Mouse (Mus musculus): Measurements from ENCODE around the gene Amz1. TPM values are rescaled to one million over a fixed set of nuclear protein-coding genes. Genes with fewer than 3 reads are reported as not detected.

Gene Amz1
- polyA plus RNA-seq, 1 experiment from 2014 or later: 0.79 TPM

DNA sequence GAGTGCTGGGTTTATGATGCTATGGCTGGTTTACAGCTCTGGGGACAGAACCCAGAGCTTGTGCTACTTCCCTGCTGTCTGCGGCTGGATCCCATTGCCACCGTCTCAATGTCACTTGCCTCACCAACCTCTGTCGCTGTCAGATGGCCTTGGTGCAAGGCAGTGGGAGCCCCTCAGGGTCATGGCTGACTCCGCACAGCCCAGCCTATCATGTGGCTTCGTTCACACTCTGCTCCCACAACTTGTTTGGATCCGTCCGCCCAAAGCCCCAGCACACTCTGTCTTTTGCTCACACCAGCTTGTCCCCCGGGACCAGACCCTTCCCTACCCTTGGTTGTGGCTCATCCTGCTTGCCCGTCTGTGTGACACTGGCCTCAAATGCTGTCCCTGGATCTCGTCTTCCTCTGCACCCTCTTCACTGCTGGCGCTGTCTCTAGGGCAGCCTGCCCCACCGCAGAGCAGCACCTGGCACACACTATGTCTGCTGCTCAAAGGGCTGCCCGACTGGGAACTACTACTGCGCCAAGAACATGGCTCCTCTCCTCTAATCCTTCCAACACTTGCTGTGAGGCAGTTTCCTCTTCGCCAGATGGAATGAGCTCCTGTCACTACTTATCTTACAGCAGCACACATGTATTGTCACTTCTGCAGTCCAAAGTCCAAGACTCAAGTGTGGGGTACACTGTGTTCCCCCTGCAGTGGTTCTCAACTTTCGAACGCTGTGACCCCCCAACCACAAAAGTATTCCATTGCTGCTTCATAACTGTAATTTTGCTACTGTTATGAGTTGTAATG is 3.2 kb downstream of the Amz1 start:
- no peaks in the 10 kb centered on the region for H3K9me3 ChIP-seq (replicated peaks)
- WGBS: 79% methylated on average over 17 of the region's 17 CpGs
- H3K4me3 ChIP-seq (replicated peaks): no peak overlapping the region
- ATAC-seq (ENCODE audit: insufficient number of reproducible peaks, low FRiP score, low TSS enrichment, low read depth): no peak
- H3K9ac ChIP-seq: no peak overlapping the region
- no peaks in the 10 kb centered on the region for H3K4me1 ChIP-seq
- no peak overlapping the region for H3K27ac ChIP-seq (replicated peaks)
- H3K27me3 ChIP-seq: no peaks in the 10 kb centered on the region
- H3K36me3 ChIP-seq: no peaks in the 10 kb centered on the region
- H3K4me2 ChIP-seq (replicated peaks): no peak overlapping the region

DNA sequence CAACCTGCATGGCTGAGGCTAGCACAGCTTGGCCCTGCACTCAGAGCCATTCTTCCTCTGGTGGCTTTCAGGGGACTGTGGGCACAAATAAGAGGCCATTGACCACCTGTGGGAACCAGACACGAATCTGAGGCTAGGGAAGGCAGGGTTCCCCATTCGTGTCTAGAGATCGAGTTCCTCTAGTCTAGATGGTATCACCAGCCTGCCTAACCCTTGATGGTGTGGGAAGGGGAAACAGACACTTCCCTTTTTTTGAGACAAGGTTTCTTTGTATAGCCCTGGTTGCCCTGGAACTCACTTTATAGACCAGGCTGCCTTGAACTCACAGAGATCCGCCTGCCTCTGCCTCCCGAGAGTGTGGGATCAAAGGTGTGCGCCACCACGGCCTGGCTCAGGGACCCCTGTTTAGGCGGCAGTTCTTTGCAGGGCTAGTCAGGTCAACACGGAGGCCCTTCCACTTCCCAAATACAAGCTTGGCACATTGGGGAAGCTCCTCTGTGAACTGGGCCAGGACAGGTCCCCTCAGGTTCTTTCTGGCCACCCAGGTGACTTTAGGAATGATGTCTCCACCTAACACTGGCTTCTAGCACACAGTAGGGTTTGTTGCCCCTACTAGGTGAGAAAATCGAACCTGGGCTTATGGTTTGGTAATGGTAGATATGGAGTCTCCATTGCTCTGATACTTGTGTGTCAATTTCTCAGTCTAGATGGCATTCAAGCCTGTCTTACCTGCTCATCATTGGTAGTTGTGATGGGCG is 7.3 kb downstream of the Amz1 start:
- Histone ChIP-seq H3K27me3 (peaks cover 10% of the 10 kb centered on the region), H3K4me2 (replicated peaks) (no peak overlapping the region), H3K9ac (no peak overlapping the region), H3K4me3 (replicated peaks) (no peak overlapping the region), H3K27ac (replicated peaks) (no peak overlapping the region), H3K9me3 (replicated peaks) (no peaks in the 10 kb centered on the region), H3K4me1 (peaks cover 9% of the 10 kb centered on the region), H3K36me3 (no peaks in the 10 kb centered on the region)
- WGBS: 86% methylated on average over 11 of the region's 11 CpGs
- no peak for ATAC-seq (ENCODE audit: insufficient number of reproducible peaks, low FRiP score, low TSS enrichment, low read depth)

DNA sequence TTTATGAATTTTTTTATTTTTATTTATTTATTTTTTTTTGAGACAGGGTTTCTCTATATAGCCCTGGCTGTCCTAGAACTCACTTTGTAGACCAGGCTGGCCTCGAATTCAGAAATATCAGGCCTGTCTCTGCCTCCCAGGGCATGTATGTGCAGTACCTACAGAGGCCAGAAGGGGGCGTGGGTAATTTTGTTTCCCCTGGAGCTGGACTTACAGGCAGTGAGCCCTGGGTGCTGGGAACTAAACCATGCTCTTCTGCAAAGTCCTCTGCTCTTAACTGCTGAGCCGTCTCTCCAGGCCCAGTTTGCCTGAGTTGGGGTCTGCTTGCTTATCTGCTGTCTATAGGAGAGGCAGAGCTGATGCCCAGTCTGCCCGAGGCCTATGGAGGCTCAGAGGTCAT is 8.3 kb downstream of the Amz1 start:
- Histone ChIP-seq H3K9ac (no peak overlapping the region), H3K4me2 (replicated peaks) (no peak overlapping the region), H3K36me3 (no peaks in the 10 kb centered on the region), H3K27me3 (peaks cover 20% of the 10 kb centered on the region), H3K4me3 (replicated peaks) (no peak overlapping the region), H3K4me1 (peaks cover 9% of the 10 kb centered on the region), H3K27ac (replicated peaks) (no peak overlapping the region), H3K9me3 (replicated peaks) (no peaks in the 10 kb centered on the region)
- no peak for ATAC-seq (ENCODE audit: insufficient number of reproducible peaks, low FRiP score, low TSS enrichment, low read depth)
- WGBS: 64% methylated on average over 4 of the region's 4 CpGs

DNA sequence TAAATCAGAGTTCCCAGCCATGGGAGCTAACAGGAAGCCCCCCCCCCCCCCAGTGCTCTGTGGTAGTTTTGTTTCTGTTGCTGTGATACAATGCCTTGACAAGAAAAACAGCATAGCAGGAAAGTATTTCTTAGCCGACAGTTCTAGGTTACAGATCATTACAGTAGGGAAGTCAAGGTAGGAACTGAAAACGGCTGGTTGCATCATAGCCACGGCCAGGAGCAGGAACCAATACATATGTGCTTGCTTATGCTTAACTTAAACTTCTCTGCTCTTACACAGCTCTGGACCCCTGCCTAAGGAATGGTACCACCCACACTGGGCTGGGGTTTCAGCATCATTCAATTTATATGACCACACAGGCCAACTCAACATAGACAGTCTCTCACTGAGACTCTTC is 9.4 kb downstream of the Amz1 start:
- no peak for ATAC-seq (ENCODE audit: insufficient number of reproducible peaks, low FRiP score, low TSS enrichment, low read depth)
- Histone ChIP-seq H3K27me3 (peaks cover 21% of the 10 kb centered on the region), H3K4me2 (replicated peaks) (no peak overlapping the region), H3K36me3 (no peaks in the 10 kb centered on the region), H3K4me3 (replicated peaks) (no peak overlapping the region), H3K9me3 (replicated peaks) (no peaks in the 10 kb centered on the region), H3K9ac (no peak overlapping the region), H3K27ac (replicated peaks) (no peak overlapping the region), H3K4me1 (peaks cover 9% of the 10 kb centered on the region)
- 68% methylated on average over 3 of the region's 3 CpGs for WGBS

DNA sequence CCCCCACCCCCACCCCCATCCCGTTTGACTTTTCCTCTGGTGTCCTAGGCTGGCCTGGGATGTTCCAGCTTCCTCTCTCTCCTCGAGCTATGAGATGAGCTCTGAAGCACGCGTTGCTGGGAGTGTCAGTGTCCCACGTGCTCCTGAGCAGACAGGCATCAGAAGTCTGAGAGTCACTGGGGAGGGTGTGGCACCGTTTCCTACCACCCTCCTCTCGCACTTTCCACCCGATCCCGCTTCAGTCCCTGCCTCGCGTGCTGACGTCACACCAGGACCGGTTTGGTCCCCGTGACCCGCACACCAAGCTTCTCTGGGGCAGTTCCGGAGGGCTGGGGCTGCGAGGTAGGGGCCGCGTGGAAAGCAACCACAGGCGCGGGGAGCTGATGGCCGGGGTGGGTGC is 11.4 kb downstream of the Amz1 start:
- H3K4me1 ChIP-seq: peaks cover 9% of the 10 kb centered on the region
- H3K27me3 ChIP-seq: peaks cover 21% of the 10 kb centered on the region
- H3K4me3 ChIP-seq (replicated peaks): peak overlapping the region; percentile 39
- no peak for ATAC-seq (ENCODE audit: insufficient number of reproducible peaks, low FRiP score, low TSS enrichment, low read depth)
- WGBS: 1% methylated on average over 22 of the region's 22 CpGs
- peak overlapping the region; percentile 55 for H3K4me2 ChIP-seq (replicated peaks)
- no peaks in the 10 kb centered on the region for H3K36me3 ChIP-seq
- no peaks in the 10 kb centered on the region for H3K9me3 ChIP-seq (replicated peaks)
- no peak overlapping the region for H3K27ac ChIP-seq (replicated peaks)
- H3K9ac ChIP-seq: no peak overlapping the region

DNA sequence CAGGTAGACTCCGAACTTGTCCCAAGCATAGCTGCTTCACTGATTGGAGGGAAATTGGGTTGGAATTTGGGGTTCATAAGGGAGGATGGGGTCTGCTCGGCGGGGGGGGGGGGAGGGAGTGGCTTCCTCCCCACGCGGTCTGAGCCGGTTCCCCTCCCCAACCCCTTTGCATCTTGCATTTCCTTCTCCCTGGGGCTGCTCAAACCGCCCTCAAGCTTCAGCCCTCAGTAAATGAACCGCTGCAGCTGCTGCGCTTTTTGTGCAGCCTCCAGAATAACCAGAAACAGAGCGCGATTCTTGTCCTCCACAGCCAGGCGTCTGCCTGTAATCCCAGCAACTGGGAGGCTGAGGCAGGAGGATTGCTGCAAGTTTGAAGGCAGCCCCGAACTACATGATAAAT is 12.2 kb downstream of the Amz1 start:
- Histone ChIP-seq H3K4me1 (peaks cover 9% of the 10 kb centered on the region), H3K36me3 (no peaks in the 10 kb centered on the region), H3K4me3 (replicated peaks) (no peak overlapping the region; the same call in 1 of the 2 replicates), H3K4me2 (replicated peaks) (peak overlapping the region; percentile 55), H3K9ac (no peak overlapping the region), H3K27me3 (peaks cover 21% of the 10 kb centered on the region), H3K9me3 (replicated peaks) (no peaks in the 10 kb centered on the region), H3K27ac (replicated peaks) (no peak overlapping the region)
- no peak for ATAC-seq (ENCODE audit: insufficient number of reproducible peaks, low FRiP score, low TSS enrichment, low read depth)
- 11% methylated on average over 13 of the region's 13 CpGs for WGBS

DNA sequence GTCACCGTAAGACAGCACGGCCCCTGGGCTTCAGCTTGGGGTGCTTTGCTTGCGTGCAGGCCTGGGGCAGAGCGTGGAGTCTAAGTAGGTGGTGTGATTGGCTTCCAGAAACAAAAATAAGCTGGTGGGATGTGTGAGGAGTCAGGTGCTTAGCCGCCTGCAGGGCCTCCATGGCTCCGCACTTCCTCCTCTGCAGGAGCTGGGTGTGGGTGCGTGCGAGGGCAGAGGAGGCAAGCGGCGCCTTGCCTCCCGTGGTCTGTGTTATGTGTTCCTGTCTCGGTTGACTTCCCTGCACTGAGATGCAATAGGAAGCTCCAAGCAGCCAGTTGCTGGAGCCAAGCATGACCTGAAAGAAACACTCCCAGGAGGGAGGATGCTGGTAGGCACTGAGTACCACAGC is 15.9 kb downstream of the Amz1 start:
- Histone ChIP-seq H3K4me2 (replicated peaks) (no peak overlapping the region), H3K36me3 (no peaks in the 10 kb centered on the region), H3K9me3 (replicated peaks) (no peaks in the 10 kb centered on the region), H3K27ac (replicated peaks) (no peak overlapping the region), H3K4me3 (replicated peaks) (no peak overlapping the region), H3K4me1 (peaks cover 13% of the 10 kb centered on the region), H3K27me3 (peaks cover 21% of the 10 kb centered on the region), H3K9ac (no peak overlapping the region)
- WGBS: 68% methylated on average over 12 of the region's 12 CpGs
- no peak for ATAC-seq (ENCODE audit: insufficient number of reproducible peaks, low FRiP score, low TSS enrichment, low read depth)

DNA sequence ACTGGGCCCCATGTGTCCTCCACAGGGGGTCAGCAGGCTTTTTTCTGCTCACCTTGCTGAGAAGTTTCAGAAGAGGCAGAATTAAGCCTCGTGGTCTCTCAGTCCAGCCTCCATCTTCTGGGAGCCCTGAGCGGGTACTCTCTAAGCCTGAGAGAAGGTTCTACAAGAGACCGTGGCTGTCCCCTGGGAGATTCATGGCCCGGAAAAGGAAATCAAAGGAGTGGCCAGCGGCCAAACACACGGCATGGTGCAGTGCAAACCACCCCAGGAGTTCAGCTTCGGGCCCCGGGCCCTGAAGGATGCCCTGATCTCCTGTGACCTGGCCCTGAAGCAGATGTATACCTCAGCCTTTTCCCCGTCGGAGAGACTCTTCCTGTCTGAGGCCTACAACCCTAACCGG is 17.1 kb downstream of the Amz1 start:
- H3K4me1 ChIP-seq: peaks cover 4% of the 10 kb centered on the region
- WGBS: 65% methylated on average over 11 of the region's 11 CpGs
- no peaks in the 10 kb centered on the region for H3K9me3 ChIP-seq (replicated peaks)
- H3K27ac ChIP-seq (replicated peaks): no peak overlapping the region
- no peaks in the 10 kb centered on the region for H3K36me3 ChIP-seq
- H3K9ac ChIP-seq: no peak overlapping the region
- ATAC-seq (ENCODE audit: insufficient number of reproducible peaks, low FRiP score, low TSS enrichment, low read depth): no peak
- peaks cover 13% of the 10 kb centered on the region for H3K27me3 ChIP-seq
- no peak overlapping the region for H3K4me3 ChIP-seq (replicated peaks)
- no peak overlapping the region for H3K4me2 ChIP-seq (replicated peaks)

DNA sequence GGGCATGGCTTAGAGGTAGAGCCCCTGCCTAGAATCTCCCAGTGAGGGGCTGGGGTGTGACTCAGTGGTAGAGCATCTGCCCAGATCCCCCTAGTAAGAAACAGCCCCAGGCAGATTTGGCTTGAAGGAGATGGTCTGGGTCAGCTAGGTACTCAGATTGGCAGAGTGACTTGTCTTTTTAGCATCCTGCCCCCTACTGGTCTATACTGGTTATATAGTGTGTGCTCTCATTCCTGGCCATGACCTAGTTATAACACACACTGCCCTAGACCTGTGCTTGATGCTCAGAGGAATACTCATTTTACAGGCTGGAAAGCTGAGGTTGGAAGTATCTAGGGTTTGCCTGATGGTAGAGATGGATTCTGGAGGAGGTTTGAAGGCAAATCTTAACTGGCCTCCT is 17.9 kb downstream of the Amz1 start:
- no peak overlapping the region for H3K9ac ChIP-seq
- H3K4me3 ChIP-seq (replicated peaks): no peak overlapping the region
- peaks cover 5% of the 10 kb centered on the region for H3K27me3 ChIP-seq
- H3K9me3 ChIP-seq (replicated peaks): no peaks in the 10 kb centered on the region
- no peak overlapping the region for H3K27ac ChIP-seq (replicated peaks)
- ATAC-seq (ENCODE audit: insufficient number of reproducible peaks, low FRiP score, low TSS enrichment, low read depth): no peak
- H3K4me2 ChIP-seq (replicated peaks): no peak overlapping the region
- peaks cover 3% of the 10 kb centered on the region; the same call in 1 of the 2 replicates for H3K4me1 ChIP-seq
- H3K36me3 ChIP-seq: no peaks in the 10 kb centered on the region

DNA sequence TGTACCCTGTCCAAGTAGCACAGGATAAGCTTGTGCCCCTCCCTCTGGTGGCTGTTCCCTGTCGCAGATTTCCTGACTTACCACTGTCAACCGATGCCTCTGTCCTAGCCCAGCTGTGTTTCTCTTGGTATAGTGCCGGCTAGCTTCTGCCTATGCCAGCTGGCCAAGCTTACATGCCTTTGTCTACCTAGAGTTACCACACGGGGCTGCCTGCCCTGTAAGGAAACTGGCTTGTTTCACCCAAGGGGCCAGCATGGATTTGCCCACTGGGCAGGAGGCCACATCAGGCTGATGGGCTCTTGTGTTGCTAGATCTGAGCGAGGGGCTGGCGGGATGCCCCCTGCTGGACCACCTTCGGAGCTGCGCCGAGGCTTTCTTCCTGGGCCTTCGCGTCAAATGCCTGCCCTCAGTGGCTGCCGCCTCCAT is 19.8 kb downstream of the Amz1 start:
- no peak overlapping the region for H3K4me2 ChIP-seq (replicated peaks)
- no peak for ATAC-seq (ENCODE audit: insufficient number of reproducible peaks, low FRiP score, low TSS enrichment, low read depth)
- no peaks in the 10 kb centered on the region for H3K36me3 ChIP-seq
- 31% methylated on average over 12 of the region's 12 CpGs for WGBS
- no peaks in the 10 kb centered on the region for H3K27me3 ChIP-seq
- 0 out of 2 replicates have a peak, but pooled peaks cover 3% of the 10 kb centered on the region for H3K4me1 ChIP-seq
- no peak overlapping the region for H3K4me3 ChIP-seq (replicated peaks)
- no peak overlapping the region for H3K27ac ChIP-seq (replicated peaks)
- H3K9me3 ChIP-seq (replicated peaks): no peaks in the 10 kb centered on the region
- H3K9ac ChIP-seq: no peak overlapping the region

DNA sequence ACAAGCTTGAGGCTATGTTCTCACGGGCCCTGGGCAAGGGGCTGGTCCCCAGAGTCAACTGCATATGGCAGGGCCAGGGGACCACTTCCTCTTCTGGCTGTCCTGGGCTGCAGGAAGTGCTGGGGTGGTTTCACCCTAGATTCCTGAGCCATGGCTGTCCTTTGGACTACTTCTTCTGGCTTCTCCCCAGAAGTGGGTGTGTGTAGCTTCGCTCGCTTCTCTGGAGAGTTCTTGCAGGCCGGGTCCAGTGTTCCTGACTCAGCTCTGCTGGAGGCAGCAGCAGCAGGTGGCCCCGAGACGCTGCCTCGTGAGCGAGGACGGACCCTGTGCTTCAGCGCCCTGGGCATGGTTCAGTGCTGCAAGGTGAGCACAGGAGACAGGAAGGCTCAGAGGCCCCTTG is 24.5 kb downstream of the Amz1 start:
- H3K4me3 ChIP-seq (replicated peaks): no peak overlapping the region
- ATAC-seq (ENCODE audit: insufficient number of reproducible peaks, low FRiP score, low TSS enrichment, low read depth): no peak

More for the DNA sequence above, 24.5 kb downstream of the Amz1 start:
- peaks cover 11% of the 10 kb centered on the region for H3K4me1 ChIP-seq
- 81% methylated on average over 10 of the region's 10 CpGs for WGBS
- H3K4me2 ChIP-seq (replicated peaks): no peak overlapping the region
- no peaks in the 10 kb centered on the region for H3K27me3 ChIP-seq
- no peak overlapping the region for H3K9ac ChIP-seq
- no peak overlapping the region for H3K27ac ChIP-seq (replicated peaks)
- H3K9me3 ChIP-seq (replicated peaks): no peaks in the 10 kb centered on the region
- no peaks in the 10 kb centered on the region for H3K36me3 ChIP-seq
